Mouse (Mus musculus) bone marrow, adult 2 months (tissue): ENCODE results near the gene Arid1b.

Experiments used
- CTCF ChIP-seq: fragments of 200-500 bp; IDR thresholded peaks from 2 replicates; pipeline ENCODE4 v1.5.1; 2011; ENCODE audit warnings: low read length, control low read depth; ENCODE audit not compliant: control insufficient read depth, insufficient read depth
- POLR2A ChIP-seq: fragments of 200-500 bp; IDR thresholded peaks from 2 replicates; pipeline ENCODE4 v1.6.1; 2011; ENCODE audit warnings: low read depth, mild to moderate bottlenecking, control low read depth, low read length, borderline replicate concordance; ENCODE audit not compliant: control insufficient read depth

DNA sequence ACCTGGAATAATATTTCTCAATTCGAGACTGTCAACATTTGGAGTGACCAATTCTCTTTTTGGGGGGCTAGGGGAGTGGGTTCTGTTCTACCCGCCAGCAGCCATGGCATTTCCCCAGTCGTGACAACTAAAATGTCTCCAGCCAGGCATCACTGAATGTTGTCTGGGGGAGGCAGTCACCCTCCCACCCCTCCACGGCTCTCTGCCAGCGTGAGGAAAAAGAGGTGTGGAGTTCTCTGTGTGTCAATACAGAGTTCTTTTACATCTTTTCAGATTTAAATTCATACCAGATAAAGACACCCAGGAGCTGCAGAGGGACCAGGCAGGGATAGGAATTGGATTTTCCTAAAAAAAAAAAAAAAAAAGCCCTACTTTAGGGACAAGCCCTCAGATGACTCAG, 402.1 kb downstream of the Arid1b start:
- TF ChIP-seq CTCF (no peak), POLR2A (no peak)
